Mouse (Mus musculus): ENCODE results near the gene Fbxl3.

The Fbxl3 gene

GRCm38 (mm10) chr14:103099238-103099933 lies at the start of gene Fbxl3:
TSS of gene Fbxl3 (minus strand) at chr14:103099566.
- peak; percentile 94 to 98 for DNase-seq

- DNase-seq = peak; percentile 55 to 74
These were observed 32.6 kb upstream of the Fbxl3 start for GRCm38 (mm10) chr14:103131991-103132390.

- no peak for DNase-seq
These were observed 26.4 kb upstream of the Fbxl3 start for GRCm38 (mm10) chr14:103125756-103126155.

- DNase-seq = no peak
These were observed 15.8 kb upstream of the Fbxl3 start for GRCm38 (mm10) chr14:103114994-103115670.

GRCm38 (mm10) chr14:103112606-103113363 lies 13.4 kb upstream of the Fbxl3 start:
- peak in 1 of 2 experiments; percentile 43 for DNase-seq

GRCm38 (mm10) chr14:103109971-103110370 lies 10.6 kb upstream of the Fbxl3 start:
- no peak for DNase-seq

GRCm38 (mm10) chr14:103106301-103106700 lies 6.9 kb upstream of the Fbxl3 start:
- no peak for DNase-seq

GRCm38 (mm10) chr14:103102731-103103335 lies 3.5 kb upstream of the Fbxl3 start:
- peak in 1 of 2 experiments; percentile 33 for DNase-seq

- peak; percentile 54 to 79 for DNase-seq
These were observed 2.9 kb upstream of the Fbxl3 start for GRCm38 (mm10) chr14:103102246-103102645.

GRCm38 (mm10) chr14:103101171-103101570 lies 1.8 kb upstream of the Fbxl3 start:
- no peak for DNase-seq

GRCm38 (mm10) chr14:103100296-103100695 lies 930 bp upstream of the Fbxl3 start:
- DNase-seq = no peak

- peak; percentile 92 to 96 for DNase-seq
These were observed 655 bp downstream of the Fbxl3 start for GRCm38 (mm10) chr14:103098587-103099235.

GRCm38 (mm10) chr14:103098213-103098586 lies 1.2 kb downstream of the Fbxl3 start:
- no peak for DNase-seq

GRCm38 (mm10) chr14:103096621-103097020 lies 2.7 kb downstream of the Fbxl3 start:
- no peak for DNase-seq

- DNase-seq = no peak
These were observed 3.5 kb downstream of the Fbxl3 start for GRCm38 (mm10) chr14:103095826-103096225.

GRCm38 (mm10) chr14:103095036-103095435 lies 4.3 kb downstream of the Fbxl3 start:
- DNase-seq = no peak

- DNase-seq = no peak
These were observed 5.7 kb downstream of the Fbxl3 start for GRCm38 (mm10) chr14:103093670-103094069.

- no peak for DNase-seq
These were observed 6.1 kb downstream of the Fbxl3 start for GRCm38 (mm10) chr14:103093236-103093635.

GRCm38 (mm10) chr14:103088624-103089023 lies 10.7 kb downstream of the Fbxl3 start:
- DNase-seq = peak in 1 of 2 experiments; percentile 75

- no peak for DNase-seq
These were observed 11.5 kb downstream of the Fbxl3 start for GRCm38 (mm10) chr14:103087846-103088245.

- DNase-seq = no peak
These were observed 12.6 kb downstream of the Fbxl3 start for GRCm38 (mm10) chr14:103086671-103087324.

All from kidney, postnatal 25 days (tissue).